Mouse (Mus musculus) limb, embryonic 12.5 days (tissue): ENCODE measurements around the gene Meis1. TPM values are rescaled to one million over a fixed set of nuclear protein-coding genes. Genes with fewer than 3 reads are reported as not detected.

Experiments used
- ATAC-seq: fragments of 200-750 bp; cut with Nextera tagmentation; 2 replicates; pipeline ENCODE4 v1.8.0; 2017; ENCODE audit warnings: low read depth, moderate TSS enrichment; ENCODE audit not compliant: insufficient number of reproducible peaks, insufficient read depth, low FRiP score, low TSS enrichment
- H3K27ac ChIP-seq: fragments of 300-500 bp; sonication (generic); 2 replicates; pipeline ENCODE4 v1.5.1; 2016; ENCODE audit warnings: mild to moderate bottlenecking, moderate library complexity
- H3K27me3 ChIP-seq: fragments of 300-500 bp; sonication (generic); 2 replicates; pipeline ENCODE4 v1.6.1; 2016; ENCODE audit warnings: mild to moderate bottlenecking, moderate library complexity
- H3K36me3 ChIP-seq: fragments of 300-500 bp; sonication (generic); 2 replicates; pipeline ENCODE4 v1.6.1; 2016; ENCODE audit warnings: mild to moderate bottlenecking, moderate library complexity
- H3K4me1 ChIP-seq: fragments of 300-500 bp; sonication (generic); replicated peaks from 2 replicates; pipeline ENCODE4 v1.6.1; 2016
- H3K4me2 ChIP-seq: fragments of 300-500 bp; sonication (generic); 2 replicates; pipeline ENCODE4 v1.6.1; 2016; ENCODE audit warnings: mild to moderate bottlenecking, moderate library complexity
- H3K4me3 ChIP-seq: fragments of 300-500 bp; sonication (generic); replicated peaks from 2 replicates; pipeline ENCODE4 v1.5.1; 2016; ENCODE audit warnings: mild to moderate bottlenecking
- H3K9ac ChIP-seq: fragments of 300-500 bp; sonication (generic); replicated peaks from 2 replicates; pipeline ENCODE4 v1.6.1; 2016; ENCODE audit warnings: mild to moderate bottlenecking, moderate library complexity
- H3K9me3 ChIP-seq: fragments of 300-500 bp; sonication (generic); 2 replicates; pipeline ENCODE4 v1.6.1; 2016; ENCODE audit warnings: mild to moderate bottlenecking, moderate library complexity
- WGBS: fragments of 180-500 bp; shearing (Covaris S2); methylation state at CpG from one replicate; pipeline ENCODE4 v1.1.7; 2016; 5-methylcytosine and 5-hydroxymethylcytosine counted together
- polyA plus RNA-seq: library from polyadenylated mRNA; unstranded; fragments of >200 nt; fragmentation: Nextera tagmentation; extraction: Ambion mirVana; gene quantifications from 2 replicates; pipeline ENCODE4 v1.2.1, GENCODE M21; 2016

The Meis1 gene
- polyA plus RNA-seq, 1 experiment from 2014 or later, result 35.1 TPM

GRCm38 (mm10) chr11:18897250-18897649 lies 121.5 kb downstream of the Meis1 start:
- H3K27me3 ChIP-seq, result peaks cover 18% of the 10 kb centered on the region; the same call in 1 of the 2 replicates
- H3K4me2 ChIP-seq, result no peak overlapping the region
- H3K27ac ChIP-seq, result no peak overlapping the region
- no peak overlapping the region for H3K4me3 ChIP-seq
- 65% methylated on average over 2 of the region's 2 CpGs for WGBS
- H3K4me1 ChIP-seq, result peaks cover 8% of the 10 kb centered on the region
- H3K36me3 ChIP-seq, result no peaks in the 10 kb centered on the region
- no peak overlapping the region for H3K9ac ChIP-seq
- ATAC-seq, result no peak
- no peaks in the 10 kb centered on the region for H3K9me3 ChIP-seq

- WGBS, result 30% methylated on average over 2 of the region's 2 CpGs
- no peak for ATAC-seq
- peaks cover 28% of the 10 kb centered on the region for H3K27me3 ChIP-seq
Measured at GRCm38 (mm10) chr11:18892470-18892869, 126.3 kb downstream of the Meis1 start.

GRCm38 (mm10) chr11:18889139-18889538 lies 129.6 kb downstream of the Meis1 start:
- H3K36me3 ChIP-seq, result no peaks in the 10 kb centered on the region
- no peak overlapping the region for H3K4me2 ChIP-seq
- no peak overlapping the region for H3K9ac ChIP-seq
- H3K27ac ChIP-seq, result no peak overlapping the region
- ATAC-seq, result no peak
- no peaks in the 10 kb centered on the region for H3K9me3 ChIP-seq
- WGBS, result 11% methylated on average over 5 of the region's 5 CpGs
- H3K4me3 ChIP-seq, result no peak overlapping the region
- peaks cover 35% of the 10 kb centered on the region for H3K27me3 ChIP-seq
- peaks cover 18% of the 10 kb centered on the region for H3K4me1 ChIP-seq

More at GRCm38 (mm10) chr11:18892470-18892869, 126.3 kb downstream of the Meis1 start:
- H3K4me1 ChIP-seq, result no peaks in the 10 kb centered on the region
- H3K36me3 ChIP-seq, result no peaks in the 10 kb centered on the region
- H3K9me3 ChIP-seq, result no peaks in the 10 kb centered on the region
- no peak overlapping the region for H3K27ac ChIP-seq
- no peak overlapping the region for H3K9ac ChIP-seq
- H3K4me3 ChIP-seq, result no peak overlapping the region
- no peak overlapping the region for H3K4me2 ChIP-seq

GRCm38 (mm10) chr11:18888651-18889050 lies 130.1 kb downstream of the Meis1 start:
- Histone ChIP-seq H3K4me1 (peaks cover 23% of the 10 kb centered on the region), H3K4me2 (no peak overlapping the region), H3K27ac (no peak overlapping the region), H3K9me3 (no peaks in the 10 kb centered on the region), H3K9ac (no peak overlapping the region), H3K4me3 (no peak overlapping the region), H3K36me3 (no peaks in the 10 kb centered on the region), H3K27me3 (peaks cover 39% of the 10 kb centered on the region)
- 58% methylated on average over 1 of the region's 1 CpGs for WGBS
- no peak for ATAC-seq

- peaks cover 35% of the 10 kb centered on the region for H3K4me1 ChIP-seq
Measured at GRCm38 (mm10) chr11:18885729-18886325, 133.0 kb downstream of the Meis1 start.

GRCm38 (mm10) chr11:18885036-18885728 lies 133.6 kb downstream of the Meis1 start:
- no peak overlapping the region; the same call in 1 of the 2 replicates for H3K4me2 ChIP-seq
- H3K4me1 ChIP-seq, result peaks cover 35% of the 10 kb centered on the region
- no peaks in the 10 kb centered on the region for H3K36me3 ChIP-seq
- peaks cover 50% of the 10 kb centered on the region for H3K27me3 ChIP-seq
- H3K9me3 ChIP-seq, result no peaks in the 10 kb centered on the region
- WGBS, result 7% methylated on average over 6 of the region's 6 CpGs
- no peak overlapping the region for H3K9ac ChIP-seq
- H3K4me3 ChIP-seq, result no peak overlapping the region
- no peak for ATAC-seq
- no peak overlapping the region for H3K27ac ChIP-seq

More at GRCm38 (mm10) chr11:18885729-18886325, 133.0 kb downstream of the Meis1 start:
- WGBS, result 7% methylated on average over 9 of the region's 9 CpGs
- Histone ChIP-seq H3K9me3 (no peaks in the 10 kb centered on the region), H3K4me2 (no peak overlapping the region; the same call in 1 of the 2 replicates), H3K9ac (no peak overlapping the region), H3K27me3 (peaks cover 52% of the 10 kb centered on the region), H3K27ac (no peak overlapping the region), H3K36me3 (no peaks in the 10 kb centered on the region), H3K4me3 (no peak overlapping the region)
- ATAC-seq, result no peak

GRCm38 (mm10) chr11:18883987-18884386 lies 134.8 kb downstream of the Meis1 start:
- peaks cover 53% of the 10 kb centered on the region for H3K27me3 ChIP-seq
- WGBS, result 25% methylated on average over 3 of the region's 3 CpGs

GRCm38 (mm10) chr11:18883507-18883881 lies 135.3 kb downstream of the Meis1 start:
- Histone ChIP-seq H3K4me2 (no peak overlapping the region), H3K9me3 (no peaks in the 10 kb centered on the region), H3K27me3 (peaks cover 52% of the 10 kb centered on the region), H3K4me3 (no peak overlapping the region), H3K9ac (no peak overlapping the region), H3K4me1 (peaks cover 42% of the 10 kb centered on the region), H3K36me3 (no peaks in the 10 kb centered on the region), H3K27ac (no peak overlapping the region)
- WGBS, result 23% methylated on average over 2 of the region's 2 CpGs
- peak; percentile 80 for ATAC-seq

More at GRCm38 (mm10) chr11:18883987-18884386, 134.8 kb downstream of the Meis1 start:
- no peak overlapping the region for H3K4me2 ChIP-seq
- no peak overlapping the region for H3K9ac ChIP-seq
- peaks cover 37% of the 10 kb centered on the region for H3K4me1 ChIP-seq
- H3K27ac ChIP-seq, result no peak overlapping the region
- no peak overlapping the region for H3K4me3 ChIP-seq
- H3K9me3 ChIP-seq, result no peaks in the 10 kb centered on the region
- H3K36me3 ChIP-seq, result no peaks in the 10 kb centered on the region
- no peak for ATAC-seq

GRCm38 (mm10) chr11:18882747-18883506 lies 135.9 kb downstream of the Meis1 start:
- Histone ChIP-seq H3K4me1 (peaks cover 45% of the 10 kb centered on the region), H3K27ac (no peak overlapping the region), H3K27me3 (peaks cover 51% of the 10 kb centered on the region), H3K4me3 (no peak overlapping the region), H3K9me3 (no peaks in the 10 kb centered on the region), H3K4me2 (no peak overlapping the region), H3K36me3 (no peaks in the 10 kb centered on the region), H3K9ac (no peak overlapping the region)
- no peak for ATAC-seq
- WGBS, result 44% methylated on average over 3 of the region's 3 CpGs

- H3K4me3 ChIP-seq, result no peak overlapping the region
- H3K4me1 ChIP-seq, result peaks cover 45% of the 10 kb centered on the region
- H3K9ac ChIP-seq, result no peak overlapping the region
- H3K4me2 ChIP-seq, result no peak overlapping the region
- H3K9me3 ChIP-seq, result no peaks in the 10 kb centered on the region
- no peak overlapping the region for H3K27ac ChIP-seq
- 77% methylated on average over 5 of the region's 5 CpGs for WGBS
- H3K27me3 ChIP-seq, result peaks cover 46% of the 10 kb centered on the region
- ATAC-seq, result no peak
- no peaks in the 10 kb centered on the region for H3K36me3 ChIP-seq
Measured at GRCm38 (mm10) chr11:18882315-18882714, 136.5 kb downstream of the Meis1 start.

GRCm38 (mm10) chr11:18880806-18881205 lies 138.0 kb downstream of the Meis1 start:
- no peak overlapping the region for H3K27ac ChIP-seq
- ATAC-seq, result no peak
- peaks cover 54% of the 10 kb centered on the region for H3K27me3 ChIP-seq
- WGBS, result 52% methylated on average over 5 of the region's 5 CpGs
- H3K9me3 ChIP-seq, result no peaks in the 10 kb centered on the region
- H3K36me3 ChIP-seq, result no peaks in the 10 kb centered on the region
- H3K4me1 ChIP-seq, result peaks cover 54% of the 10 kb centered on the region
- H3K4me3 ChIP-seq, result no peak overlapping the region
- no peak overlapping the region for H3K4me2 ChIP-seq
- H3K9ac ChIP-seq, result no peak overlapping the region
